Mouse (Mus musculus) cerebellum, adult 2 months (tissue): Measurements from ENCODE around the gene Csrnp1. TPM values are rescaled to one million over a fixed set of nuclear protein-coding genes. Genes with fewer than 3 reads are reported as not detected.

Experiments
- DNase-seq, 2 experiments: peaks; one replicate each; pipeline ENCODE4 v3.0.0; 2021
- H3K27ac ChIP-seq: fragments of 200-500 bp; 2 replicates; pipeline ENCODE4 v1.5.1; 2012; ENCODE audit warnings: low read length, control low read depth, inconsistent platforms; ENCODE audit not compliant: insufficient read depth
- H3K27me3 ChIP-seq: fragments of 200-500 bp; 2 replicates; pipeline ENCODE4 v1.6.1; 2012; ENCODE audit warnings: inconsistent platforms, mild to moderate bottlenecking, low read length, moderate library complexity; ENCODE audit not compliant: control insufficient read depth, insufficient read depth
- H3K4me1 ChIP-seq: fragments of 200-500 bp; 2 replicates; pipeline ENCODE4 v1.6.1; 2011; ENCODE audit warnings: low read length; ENCODE audit not compliant: control insufficient read depth, insufficient read depth
- H3K4me3 ChIP-seq: fragments of 200-500 bp; replicated peaks from 2 replicates; pipeline ENCODE3; 2011; ENCODE audit warnings: mild to moderate bottlenecking, low read depth, low read length, control low read depth; ENCODE audit not compliant: insufficient read depth
- CTCF ChIP-seq: fragments of 200-500 bp; IDR thresholded peaks from 2 replicates; pipeline ENCODE4 v1.5.1; 2011; ENCODE audit warnings: low read depth, mild to moderate bottlenecking, control low read depth, low read length, moderate library complexity, borderline replicate concordance; ENCODE audit not compliant: insufficient read depth
- POLR2A ChIP-seq: fragments of 200-500 bp; IDR thresholded peaks from 2 replicates; pipeline ENCODE4 v1.6.1; 2011; ENCODE audit warnings: low read length, control low read depth, borderline replicate concordance; ENCODE audit not compliant: insufficient read depth
- WGBS: fragments of 180-500 bp; shearing (Covaris S2); methylation state at CpG from one replicate; pipeline ENCODE4 v1.1.7; 2018; 5-methylcytosine and 5-hydroxymethylcytosine counted together
- polyA plus RNA-seq: library from polyadenylated mRNA; depleted of rRNA; stranded (reverse); fragments of >200 nt; gene quantifications from 2 replicates; pipeline ENCODE4 v1.2.3, GENCODE M21; 2012

Csrnp1 gene
- polyA plus RNA-seq, 1 experiment: 11.1 TPM

DNA sequence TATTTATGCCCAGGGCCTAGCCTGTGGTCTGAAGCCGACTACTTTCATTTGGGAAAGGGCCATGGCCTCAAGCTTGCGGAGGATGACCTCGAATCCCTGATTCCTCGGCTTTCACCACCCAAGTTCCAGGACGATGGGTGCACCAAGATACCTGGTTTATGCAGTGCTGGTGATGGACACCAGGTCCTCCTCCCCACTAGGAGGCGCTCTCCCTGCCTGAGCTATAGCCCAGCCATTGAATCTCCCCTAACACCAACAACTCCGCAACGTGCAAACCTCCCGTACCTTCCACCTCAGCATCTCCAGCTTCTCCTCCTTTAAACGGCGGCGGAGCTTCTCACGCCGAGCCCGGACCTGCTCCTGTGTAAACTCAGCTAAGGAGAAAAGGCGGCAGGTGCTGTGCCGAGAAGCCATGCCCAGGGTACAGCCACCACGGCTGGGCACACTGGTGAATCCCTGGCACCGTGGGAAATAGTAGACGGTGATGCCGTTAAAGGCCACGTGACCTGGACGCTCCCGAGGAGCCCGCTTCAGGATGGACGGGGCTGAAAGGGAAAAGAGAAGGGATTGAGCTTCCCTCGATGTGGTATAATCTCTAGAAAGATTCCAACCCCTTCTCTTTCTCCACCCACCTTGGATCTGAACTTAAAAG, 10.5 kb downstream of the Csrnp1 start:
- peak in 1 of 2 experiments; percentile 21 for DNase-seq
- H3K4me3 ChIP-seq: no peak overlapping the region
- TF ChIP-seq CTCF (peak; percentile 54; the same call in 1 of the 2 replicates), POLR2A (no peak)
- WGBS: 91% methylated on average over 27 of the region's 27 CpGs
- H3K4me1 ChIP-seq: peaks cover 68% of the 10 kb centered on the region
- H3K27me3 ChIP-seq: no peaks in the 10 kb centered on the region
- no peak overlapping the region for H3K27ac ChIP-seq

DNA sequence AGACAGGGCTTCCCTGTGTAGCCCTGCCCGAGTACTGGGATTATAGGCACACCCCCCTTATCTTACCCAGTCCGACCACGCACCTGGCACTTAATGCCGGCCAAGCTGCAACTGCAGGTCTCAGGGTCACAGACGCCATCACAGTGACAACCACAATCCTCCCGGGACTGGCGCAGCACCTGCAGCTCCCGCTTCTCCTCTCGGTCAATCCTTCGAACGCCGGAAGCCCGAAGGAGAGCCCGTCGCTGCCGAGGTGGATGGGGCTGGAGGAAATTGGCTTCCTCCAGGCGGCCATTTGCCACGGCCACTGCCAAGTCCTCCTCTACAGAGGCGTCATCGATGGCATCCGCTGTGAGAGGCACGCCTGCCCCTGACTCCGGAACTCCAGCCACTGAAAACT, 11.2 kb downstream of the Csrnp1 start:
- no peak overlapping the region for H3K27ac ChIP-seq
- peaks cover 62% of the 10 kb centered on the region for H3K4me1 ChIP-seq
- 48% methylated on average over 23 of the region's 23 CpGs for WGBS
- DNase-seq: peak; percentile 24 to 48
- no peak for TF ChIP-seq POLR2A
- no peak for TF ChIP-seq CTCF
- H3K27me3 ChIP-seq: no peaks in the 10 kb centered on the region
- no peak overlapping the region for H3K4me3 ChIP-seq

DNA sequence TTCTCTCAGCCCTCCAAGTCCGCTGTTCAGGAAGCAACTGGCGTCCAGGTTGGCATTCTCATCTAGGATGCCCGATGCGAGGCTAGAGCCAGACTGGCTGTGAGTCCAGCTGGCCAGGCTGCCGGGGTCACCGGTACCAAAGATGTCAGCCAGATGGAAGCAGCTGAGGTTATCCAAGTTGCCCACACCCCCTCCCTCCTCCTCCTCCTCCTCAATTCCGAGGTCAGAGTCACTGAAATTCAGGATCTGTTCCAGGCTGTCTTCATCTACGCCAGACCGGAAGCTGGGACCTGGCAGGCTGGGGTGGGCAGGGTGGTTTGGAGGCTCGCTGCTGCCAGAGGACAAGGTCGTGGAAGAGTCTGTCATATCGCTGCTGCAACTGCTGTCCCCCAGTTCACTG, 11.9 kb downstream of the Csrnp1 start:
- WGBS: 12% methylated on average over 12 of the region's 12 CpGs
- H3K27me3 ChIP-seq: no peaks in the 10 kb centered on the region
- H3K27ac ChIP-seq: no peak overlapping the region
- no peak overlapping the region for H3K4me3 ChIP-seq
- TF ChIP-seq POLR2A (no peak), CTCF (no peak)
- peak; percentile 70 to 79 for DNase-seq
- H3K4me1 ChIP-seq: peaks cover 56% of the 10 kb centered on the region

DNA sequence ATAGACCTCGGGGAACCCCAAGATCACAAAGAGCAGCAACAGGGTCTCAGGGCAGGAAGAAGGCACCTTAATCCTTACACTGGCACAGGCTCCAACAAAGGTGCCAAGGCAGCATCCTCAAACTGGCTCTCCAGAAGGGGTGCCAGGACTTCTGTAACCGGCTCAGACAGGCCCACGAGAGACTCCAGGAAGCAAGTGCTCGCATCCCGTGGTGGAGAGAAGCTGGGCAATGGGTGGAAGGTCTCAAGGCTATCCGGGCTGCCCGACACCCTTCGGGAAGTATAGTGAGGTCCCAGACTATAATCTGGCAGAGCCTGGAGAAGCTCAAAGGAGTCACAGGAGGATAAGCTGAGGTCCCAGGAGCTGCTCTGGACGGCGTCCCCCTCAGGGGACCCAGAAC, 12.3 kb downstream of the Csrnp1 start:
- Histone ChIP-seq H3K4me1 (peaks cover 51% of the 10 kb centered on the region), H3K27me3 (no peaks in the 10 kb centered on the region), H3K27ac (no peak overlapping the region), H3K4me3 (no peak overlapping the region)
- 17% methylated on average over 10 of the region's 10 CpGs for WGBS
- DNase-seq: peak in 1 of 2 experiments; percentile 50
- no peak for TF ChIP-seq CTCF
- TF ChIP-seq POLR2A: no peak

- DNase-seq: peak; percentile 87 to 88
- Histone ChIP-seq H3K4me1 (peaks cover 49% of the 10 kb centered on the region), H3K27me3 (no peaks in the 10 kb centered on the region), H3K4me3 (no peak overlapping the region), H3K27ac (peak overlapping the region; percentile 12; the same call in 1 of the 2 replicates)
- WGBS: 54% methylated on average over 7 of the region's 7 CpGs
- TF ChIP-seq POLR2A: no peak
- 0 out of 2 replicates have a peak, but pooled peaks have one; percentile 6 for TF ChIP-seq CTCF
Measured at GRCm38 (mm10) chr9:119970763-119971656, 13.4 kb downstream of the Csrnp1 start.

DNA sequence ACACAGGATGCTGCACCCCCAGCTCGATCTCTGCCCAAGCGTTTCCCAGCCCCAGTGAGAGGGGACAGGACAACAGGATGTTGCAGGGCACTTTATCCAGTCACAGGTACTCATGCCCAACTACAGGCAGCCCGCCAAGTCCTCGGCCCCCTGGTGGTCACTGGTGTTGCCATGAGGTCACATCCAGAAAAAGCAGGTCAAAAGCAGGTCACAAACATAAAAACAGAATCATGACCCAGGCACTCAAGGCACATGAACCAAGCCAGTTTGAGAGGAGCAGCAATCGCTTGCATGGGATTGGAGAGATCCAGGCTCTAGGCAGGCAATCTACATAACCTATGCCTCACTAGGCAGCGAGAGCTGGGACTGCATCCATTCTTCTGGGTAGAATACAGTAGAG, 14.2 kb downstream of the Csrnp1 start:
- Histone ChIP-seq H3K27me3 (no peaks in the 10 kb centered on the region), H3K4me3 (no peak overlapping the region), H3K4me1 (peaks cover 49% of the 10 kb centered on the region), H3K27ac (peak overlapping the region; percentile 12; the same call in 1 of the 2 replicates)
- TF ChIP-seq CTCF (peak; percentile 32; the same call in 1 of the 2 replicates), POLR2A (no peak)
- 20% methylated on average over 6 of the region's 6 CpGs for WGBS
- DNase-seq: peak; percentile 71 to 80

GRCm38 (mm10) chr9:119969811-119970210, 14.6 kb downstream of the Csrnp1 start:
- DNase-seq: no peak
- TF ChIP-seq CTCF (no peak), POLR2A (no peak)
- WGBS: 84% methylated on average over 7 of the region's 7 CpGs
- Histone ChIP-seq H3K27me3 (no peaks in the 10 kb centered on the region), H3K4me1 (peaks cover 49% of the 10 kb centered on the region), H3K27ac (no peak overlapping the region), H3K4me3 (no peak overlapping the region)

- WGBS: 55% methylated on average over 26 of the region's 26 CpGs
- Histone ChIP-seq H3K4me3 (no peak overlapping the region), H3K4me1 (peaks cover 23% of the 10 kb centered on the region), H3K27ac (no peak overlapping the region), H3K27me3 (no peaks in the 10 kb centered on the region)
- DNase-seq: no peak
- TF ChIP-seq POLR2A: no peak
- TF ChIP-seq CTCF: no peak
Measured at GRCm38 (mm10) chr9:119966221-119966910, 18.1 kb downstream of the Csrnp1 start.
